Mouse (Mus musculus) E14TG2a.4 (cell line): ENCODE measurements around the gene Aup1.

Source experiments
- H3K27me3 ChIP-seq: 2 replicates; pipeline ENCODE4 v1.6.1; 2014; ENCODE audit warnings: low read length, control low read depth; ENCODE audit not compliant: insufficient read depth
- H3K36me3 ChIP-seq: 2 replicates; pipeline ENCODE4 v1.6.1; 2014; ENCODE audit warnings: low read length, control low read depth; ENCODE audit not compliant: insufficient read depth
- H3K4me1 ChIP-seq: replicated peaks from 2 replicates; pipeline ENCODE4 v1.6.1; 2014; ENCODE audit warnings: low read depth, low read length, control low read depth
- H3K4me3 ChIP-seq: replicated peaks from 2 replicates; pipeline ENCODE4 v1.5.1; 2014; ENCODE audit warnings: mild to moderate bottlenecking, low read length
- H3K9me3 ChIP-seq: 2 replicates; pipeline ENCODE4 v1.6.1; 2014; ENCODE audit warnings: low read length, control low read depth
- CTCF ChIP-seq: conservative IDR thresholded peaks from 2 replicates; pipeline ENCODE4 v1.5.1; 2014; ENCODE audit warnings: low read length
- NANOG ChIP-seq: IDR thresholded peaks from 2 replicates; pipeline ENCODE4 v1.6.1; 2014; ENCODE audit warnings: borderline replicate concordance, low read length, mixed read lengths
- POU5F1 ChIP-seq: IDR thresholded peaks from 2 replicates; pipeline ENCODE4 v1.6.1; 2014; ENCODE audit warnings: low read length, borderline replicate concordance

The Aup1 gene

GRCm38 (mm10) chr6:83068706-83069487 is 14.6 kb downstream of the Aup1 start:
- no peaks in the 10 kb centered on the region for H3K36me3 ChIP-seq
- no peaks in the 10 kb centered on the region for H3K9me3 ChIP-seq
- TF ChIP-seq NANOG (no peak), POU5F1 (no peak), CTCF (no peak)
- peaks cover 68% of the 10 kb centered on the region for H3K4me1 ChIP-seq
- peaks cover 96% of the 10 kb centered on the region for H3K27me3 ChIP-seq
- peak overlapping the region; percentile 70 for H3K4me3 ChIP-seq

GRCm38 (mm10) chr6:83069488-83070246 is 15.3 kb downstream of the Aup1 start:
- Histone ChIP-seq H3K27me3 (peaks cover 96% of the 10 kb centered on the region), H3K4me1 (peaks cover 61% of the 10 kb centered on the region), H3K9me3 (no peaks in the 10 kb centered on the region), H3K36me3 (no peaks in the 10 kb centered on the region), H3K4me3 (peak overlapping the region; percentile 70)
- no peak for TF ChIP-seq CTCF
- no peak for TF ChIP-seq POU5F1
- TF ChIP-seq NANOG, result no peak

- peaks cover 93% of the 10 kb centered on the region for H3K27me3 ChIP-seq
- no peaks in the 10 kb centered on the region for H3K36me3 ChIP-seq
- H3K4me1 ChIP-seq, result peaks cover 59% of the 10 kb centered on the region
- H3K4me3 ChIP-seq, result peak within 1 kb of the TSS; percentile 70
- no peaks in the 10 kb centered on the region for H3K9me3 ChIP-seq
- TF ChIP-seq CTCF, result no peak
- no peak for TF ChIP-seq POU5F1
- no peak for TF ChIP-seq NANOG
These were observed 15.8 kb downstream of the Aup1 start, which contains the start of gene Tlx2 for GRCm38 (mm10) chr6:83070247-83070310. Gene Tlx2 (minus strand): TSS chr6:83070293.

- TF ChIP-seq POU5F1, result no peak
- no peak for TF ChIP-seq NANOG
- TF ChIP-seq CTCF, result no peak
- H3K4me3 ChIP-seq, result peak overlapping the region; percentile 70
These were observed 16.2 kb downstream of the Aup1 start for GRCm38 (mm10) chr6:83070311-83071219.

DNA sequence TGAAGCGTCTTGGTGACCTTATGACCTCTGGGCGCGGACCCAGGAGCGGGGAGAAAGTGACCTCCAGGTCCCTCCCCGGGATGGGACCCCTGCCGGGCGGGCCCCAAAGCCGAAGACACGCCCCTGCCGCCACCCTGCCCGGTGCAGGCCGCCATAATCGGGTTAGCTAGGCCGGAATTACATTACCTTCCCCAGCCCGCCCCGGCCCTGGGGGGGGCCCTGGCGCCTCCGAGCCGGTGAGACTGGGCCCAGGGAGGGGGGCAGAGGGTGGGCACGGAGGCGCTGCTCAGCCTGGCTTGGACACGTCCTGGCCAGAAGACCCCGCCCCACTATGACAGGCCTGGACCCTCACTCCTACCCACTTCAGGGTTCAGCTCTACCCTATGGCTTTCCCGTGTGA is 16.9 kb downstream of the Aup1 start:
- H3K4me3 ChIP-seq, result peak overlapping the region; percentile 70

More at GRCm38 (mm10) chr6:83070311-83071219, 16.2 kb downstream of the Aup1 start:
- no peaks in the 10 kb centered on the region for H3K36me3 ChIP-seq
- peaks cover 56% of the 10 kb centered on the region for H3K4me1 ChIP-seq
- H3K9me3 ChIP-seq, result no peaks in the 10 kb centered on the region
- peaks cover 90% of the 10 kb centered on the region for H3K27me3 ChIP-seq

GRCm38 (mm10) chr6:83074979-83075378 is 20.7 kb downstream of the Aup1 start:
- Histone ChIP-seq H3K9me3 (no peaks in the 10 kb centered on the region), H3K4me1 (peaks cover 41% of the 10 kb centered on the region), H3K36me3 (peaks cover 7% of the 10 kb centered on the region), H3K27me3 (peaks cover 62% of the 10 kb centered on the region), H3K4me3 (no peak overlapping the region)
- no peak for TF ChIP-seq CTCF
- TF ChIP-seq NANOG, result no peak
- no peak for TF ChIP-seq POU5F1

More for the DNA sequence above, 16.9 kb downstream of the Aup1 start:
- Histone ChIP-seq H3K4me1 (peaks cover 50% of the 10 kb centered on the region), H3K27me3 (peaks cover 90% of the 10 kb centered on the region), H3K36me3 (no peaks in the 10 kb centered on the region), H3K9me3 (no peaks in the 10 kb centered on the region)
- TF ChIP-seq CTCF (no peak), POU5F1 (no peak), NANOG (no peak)

GRCm38 (mm10) chr6:83077630-83078323 is 23.5 kb downstream of the Aup1 start, which contains the start of gene Pcgf1:
Gene Pcgf1 (plus strand): TSS chr6:83077869.
- Histone ChIP-seq H3K36me3 (peaks cover 32% of the 10 kb centered on the region), H3K9me3 (no peaks in the 10 kb centered on the region), H3K27me3 (peaks cover 38% of the 10 kb centered on the region), H3K4me1 (peaks cover 21% of the 10 kb centered on the region), H3K4me3 (peak within 1 kb of the TSS; percentile 94)
- no peak for TF ChIP-seq CTCF

- Histone ChIP-seq H3K27me3 (peaks cover 39% of the 10 kb centered on the region), H3K4me1 (peaks cover 21% of the 10 kb centered on the region), H3K36me3 (peaks cover 34% of the 10 kb centered on the region), H3K4me3 (peak overlapping the region; percentile 94), H3K9me3 (no peaks in the 10 kb centered on the region)
- TF ChIP-seq NANOG, result no peak
- TF ChIP-seq CTCF, result peak; percentile 10; the same call in 1 of the 2 replicates
These were observed 24.1 kb downstream of the Aup1 start for GRCm38 (mm10) chr6:83078324-83078858.
